In genomic region chr7:6878202-6878601, GRCm38 (mm10) we compare ENCODE assay signal across 10 mouse cellular contexts.
"Had no signal": no experiment of that assay in that cellular context is flagged by ENCODE, and none has a peak within 500 bp of the region (broad histone marks: within the 10 kb centered on the region; RNA-seq: fewer than 3 reads in every experiment).

No protein-coding gene starts in this region.

- DNase-seq: lung, adult 2 months; lung, postnatal 36 days; midbrain, embryonic 14.5 days; thymus, postnatal 36 days had no signal

- H3K4me1 ChIP-seq: limb, embryonic 12.5 days had no signal

- H3K27me3 ChIP-seq: hindbrain, embryonic 15.5 days; limb, embryonic 12.5 days; neural tube, embryonic 15.5 days had no signal

- H3K27ac ChIP-seq: hindbrain, embryonic 15.5 days; layer of hippocampus, adult 2 months; limb, embryonic 12.5 days; midbrain, embryonic 10.5 days; neural tube, embryonic 15.5 days had no signal

- H3K4me3 ChIP-seq: hindbrain, embryonic 15.5 days; layer of hippocampus, adult 2 months; limb, embryonic 12.5 days; midbrain, embryonic 10.5 days; myocyte; neural tube, embryonic 15.5 days had no signal
